Mouse (Mus musculus): Measurements from ENCODE around the gene Dmxl2.

The Dmxl2 gene

GRCm38 (mm10) chr9:54499791-54500190 lies 1.6 kb downstream of the Dmxl2 start:
- no peak for DNase-seq (ENCODE audit: low read depth)

- no peak for DNase-seq (ENCODE audit: low read depth)
Measured at GRCm38 (mm10) chr9:54499291-54499690, 2.1 kb downstream of the Dmxl2 start.

GRCm38 (mm10) chr9:54490431-54490830 lies 11.0 kb downstream of the Dmxl2 start:
- DNase-seq (ENCODE audit: low read depth) = no peak

- DNase-seq (ENCODE audit: low read depth) = no peak
Measured at GRCm38 (mm10) chr9:54489599-54489998, 11.8 kb downstream of the Dmxl2 start.

GRCm38 (mm10) chr9:54484927-54485326 lies 16.5 kb downstream of the Dmxl2 start:
- DNase-seq (ENCODE audit: low read depth) = no peak

GRCm38 (mm10) chr9:54483215-54483614 lies 18.2 kb downstream of the Dmxl2 start:
- DNase-seq (ENCODE audit: low read depth) = no peak

GRCm38 (mm10) chr9:54482763-54483162 lies 18.7 kb downstream of the Dmxl2 start:
- no peak for DNase-seq (ENCODE audit: low read depth)

- no peak for DNase-seq (ENCODE audit: low read depth)
Measured at GRCm38 (mm10) chr9:54479054-54479453, 22.4 kb downstream of the Dmxl2 start.

- no peak for DNase-seq (ENCODE audit: low read depth)
Measured at GRCm38 (mm10) chr9:54478117-54478516, 23.3 kb downstream of the Dmxl2 start.

GRCm38 (mm10) chr9:54474546-54474945 lies 26.9 kb downstream of the Dmxl2 start:
- DNase-seq (ENCODE audit: low read depth) = no peak

GRCm38 (mm10) chr9:54474031-54474430 lies 27.4 kb downstream of the Dmxl2 start:
- DNase-seq (ENCODE audit: low read depth) = no peak

GRCm38 (mm10) chr9:54472784-54473183 lies 28.6 kb downstream of the Dmxl2 start:
- no peak for DNase-seq (ENCODE audit: low read depth)

- no peak for DNase-seq (ENCODE audit: low read depth)
Measured at GRCm38 (mm10) chr9:54469339-54469738, 32.1 kb downstream of the Dmxl2 start.

- DNase-seq (ENCODE audit: low read depth) = no peak
Measured at GRCm38 (mm10) chr9:54467433-54467933, 33.9 kb downstream of the Dmxl2 start.

- no peak for DNase-seq (ENCODE audit: low read depth)
Measured at GRCm38 (mm10) chr9:54463483-54464054, 37.9 kb downstream of the Dmxl2 start.

GRCm38 (mm10) chr9:54439015-54439414 lies 62.4 kb downstream of the Dmxl2 start:
- no peak for DNase-seq (ENCODE audit: low read depth)

- DNase-seq (ENCODE audit: low read depth) = peak; percentile 38
Measured at GRCm38 (mm10) chr9:54438246-54438645, 63.2 kb downstream of the Dmxl2 start.

GRCm38 (mm10) chr9:54416238-54416637 lies 85.2 kb downstream of the Dmxl2 start:
- DNase-seq (ENCODE audit: low read depth) = no peak

- no peak for DNase-seq (ENCODE audit: low read depth)
Measured at GRCm38 (mm10) chr9:54356756-54357155, 144.7 kb downstream of the Dmxl2 start.

- DNase-seq (ENCODE audit: low read depth) = no peak
Measured at GRCm38 (mm10) chr9:54342026-54342425, 159.4 kb downstream of the Dmxl2 start.

- peak; percentile 26 for DNase-seq (ENCODE audit: low read depth)
Measured at GRCm38 (mm10) chr9:54336532-54337144, 164.8 kb downstream of the Dmxl2 start.

- DNase-seq (ENCODE audit: low read depth) = no peak
Measured at GRCm38 (mm10) chr9:54335582-54335981, 165.8 kb downstream of the Dmxl2 start.

GRCm38 (mm10) chr9:54329201-54329600 lies 172.2 kb downstream of the Dmxl2 start:
- DNase-seq (ENCODE audit: low read depth) = no peak

- DNase-seq (ENCODE audit: low read depth) = peak; percentile 6
Measured at GRCm38 (mm10) chr9:54323456-54323855, 178.0 kb downstream of the Dmxl2 start.

All from c-Kit-positive CD71-negative TER-119-negative erythroid progenitor cells, embryonic 14.5 days (primary cell).